ENCODE assay signal across 18 mouse cellular contexts in the genomic region with DNA sequence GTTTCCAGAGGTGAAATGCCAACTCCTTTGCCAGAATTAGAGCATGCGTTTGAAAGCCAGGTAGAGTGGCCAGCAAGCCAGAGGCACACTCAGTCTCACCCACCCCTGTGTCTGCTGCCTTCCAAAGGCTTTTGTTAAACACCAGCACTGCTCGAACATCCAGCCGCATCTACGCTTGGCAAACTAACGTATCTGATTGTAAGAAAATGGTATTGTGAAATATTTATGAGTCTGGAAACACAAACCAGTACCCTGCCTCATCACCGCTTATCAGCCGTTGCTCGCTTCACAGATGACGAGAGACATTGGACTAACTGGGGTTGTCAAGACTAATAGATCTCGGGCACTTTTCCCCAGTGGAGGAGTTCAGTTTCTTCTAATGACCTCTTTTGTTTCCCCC.
DNase-seq lines count a peak whose midpoint lies in the region; ATAC-seq and TF ChIP-seq lines count a peak whose summit lies in the region.
"Had no signal": no experiment of that assay in that cellular context is flagged by ENCODE, and none has a peak within 500 bp of the region (broad histone marks: within the 10 kb centered on the region; RNA-seq: fewer than 3 reads in every experiment).

No protein-coding gene starts in this region.

- ATAC-seq in forebrain, postnatal 0 days: no peak
- ATAC-seq in midbrain, embryonic 16.5 days: peak; percentile 32; the same call in 1 of the 2 replicates
- ATAC-seq in erythroid progenitor cell, adult 5-6 weeks (replicated peaks; ENCODE audit: low FRiP score, poor library complexity, severe bottlenecking): no peak
- ATAC-seq: activated CD4-positive, CD25-positive, alpha-beta regulatory T cell, adult 4 months; intestine, embryonic 15.5 days; Patski had no signal

- 40% methylated on average over 10 of the region's 10 CpGs for WGBS in forebrain, postnatal 0 days
- 49% methylated on average over 10 of the region's 10 CpGs for WGBS in midbrain, embryonic 16.5 days

- H3K27ac ChIP-seq in forebrain, postnatal 0 days (ENCODE audit: low read depth, low read length): peak overlapping the region; percentile 47
- H3K27ac ChIP-seq in midbrain, embryonic 16.5 days (ENCODE audit: low read length): no peak overlapping the region
- H3K27ac ChIP-seq: intestine, embryonic 15.5 days; liver, embryonic 13.5 days; lung, embryonic 15.5 days had no signal

- no peak for TF ChIP-seq POLR2A in brain, embryonic 14.5 days (IDR thresholded peaks at IDR 0.05; ENCODE audit: borderline replicate concordance, extremely low read depth, insufficient read depth, insufficient read length, poor library complexity, severe bottlenecking)

- H3K4me2 ChIP-seq in forebrain, postnatal 0 days (ENCODE audit: low read depth): peak overlapping the region; percentile 4; the same call in 1 of the 2 replicates
- H3K4me2 ChIP-seq in midbrain, embryonic 16.5 days (ENCODE audit: low read length): no peak overlapping the region
- H3K4me2 ChIP-seq: heart, embryonic 11.5 days; intestine, embryonic 15.5 days; liver, embryonic 13.5 days; lung, embryonic 15.5 days had no signal

- no peaks in the 10 kb centered on the region for H3K36me3 ChIP-seq in forebrain, postnatal 0 days (ENCODE audit: insufficient read depth)
- H3K36me3 ChIP-seq in midbrain, embryonic 16.5 days (ENCODE audit: control insufficient read depth, insufficient read depth, low read length): no peaks in the 10 kb centered on the region
- H3K36me3 ChIP-seq: intestine, embryonic 15.5 days; liver, embryonic 13.5 days; lung, embryonic 15.5 days had no signal

- peaks cover 5% of the 10 kb centered on the region; the same call in 1 of the 2 replicates for H3K4me1 ChIP-seq in forebrain, postnatal 0 days (ENCODE audit: insufficient read depth)
- peaks cover 3% of the 10 kb centered on the region; the same call in 1 of the 2 replicates for H3K4me1 ChIP-seq in midbrain, embryonic 16.5 days (ENCODE audit: control insufficient read depth, insufficient read depth, low read length)
- H3K4me1 ChIP-seq: liver, embryonic 13.5 days; lung, embryonic 15.5 days had no signal

- H3K9me3 ChIP-seq in forebrain, postnatal 0 days (ENCODE audit: low read length): no peaks in the 10 kb centered on the region
- H3K9me3 ChIP-seq in midbrain, embryonic 16.5 days (replicated peaks; ENCODE audit: control insufficient read depth, low read length, poor library complexity, severe bottlenecking): no peaks in the 10 kb centered on the region
- H3K9me3 ChIP-seq: intestine, embryonic 15.5 days; liver, embryonic 13.5 days; lung, embryonic 15.5 days had no signal

- no peak overlapping the region for H3K9ac ChIP-seq in forebrain, postnatal 0 days
- no peak overlapping the region for H3K9ac ChIP-seq in midbrain, embryonic 16.5 days (ENCODE audit: low read depth, low read length)
- H3K9ac ChIP-seq: intestine, embryonic 15.5 days; liver, embryonic 13.5 days; lung, embryonic 15.5 days had no signal

- peak; percentile 64 for DNase-seq in heart, adult 11 months
- no peak for DNase-seq in heart, adult 9 months (ENCODE audit: low spot score in 2 of 2)
- DNase-seq in brain, embryonic 14.5 days (ENCODE audit: low read depth): peak; percentile 53
- DNase-seq in forebrain, postnatal 0 days: no peak
- no peak for DNase-seq in liver
- DNase-seq in adrenal gland, postnatal 36 days: no peak
- DNase-seq: adrenal gland, postnatal 14 days; gastrocnemius, postnatal 25 days; heart, postnatal 14 days; liver, embryonic 13.5 days; thymus, postnatal 4 days had no signal

- no peak overlapping the region for H3K4me3 ChIP-seq in forebrain, postnatal 0 days (ENCODE audit: low read depth, low read length)
- H3K4me3 ChIP-seq in midbrain, embryonic 16.5 days (ENCODE audit: low read depth, low read length): no peak overlapping the region
- H3K4me3 ChIP-seq: intestine, embryonic 15.5 days; liver, embryonic 13.5 days; lung, embryonic 15.5 days had no signal

- no peak for TF ChIP-seq CTCF in brain, embryonic 14.5 days (IDR thresholded peaks at IDR 0.05; ENCODE audit: borderline replicate concordance, extremely low read depth, insufficient read depth, insufficient read length)
- TF ChIP-seq CTCF in forebrain, postnatal 0 days (IDR thresholded peaks at IDR 0.05; ENCODE audit: low read depth): no peak

- no peaks in the 10 kb centered on the region; the same call in 1 of the 2 replicates for H3K27me3 ChIP-seq in forebrain, postnatal 0 days (ENCODE audit: insufficient read depth, low read length)
- H3K27me3 ChIP-seq in midbrain, embryonic 16.5 days (ENCODE audit: control insufficient read depth, insufficient read depth, low read depth, low read length): no peaks in the 10 kb centered on the region
- H3K27me3 ChIP-seq: intestine, embryonic 15.5 days; liver, embryonic 13.5 days; lung, embryonic 15.5 days; Patski had no signal

Comparison
In these comparisons a context has a peak if more than half of its experiments do, and no peak if none do; other contexts are left out.
1. DNase-seq: peak in heart, adult 11 months (single experiment) and brain, embryonic 14.5 days (single experiment); none in heart, adult 9 months (0 of 2), forebrain, postnatal 0 days (single experiment), liver (single experiment) and adrenal gland, postnatal 36 days (0 of 2).